Mouse (Mus musculus) heart, adult 2 months (tissue): ENCODE measurements around the gene Myof. TPM values are rescaled to one million over a fixed set of nuclear protein-coding genes. Genes with fewer than 3 reads are reported as not detected.

ENCODE experiments used
- DNase-seq, 2 experiments: peaks; one replicate each; pipeline ENCODE4 v3.0.0; 2021
- H3K27ac ChIP-seq: fragments of 200-600 bp; 2 replicates; pipeline ENCODE4 v1.8.1; 2022
- H3K27me3 ChIP-seq: fragments of 200-500 bp; 2 replicates; pipeline ENCODE4 v1.6.1; 2012; ENCODE audit warnings: mild to moderate bottlenecking, low read length, inconsistent platforms, mixed read lengths; ENCODE audit not compliant: control insufficient read depth, insufficient read depth
- H3K36me3 ChIP-seq: fragments of 200-500 bp; 2 replicates; pipeline ENCODE4 v1.6.1; 2012; ENCODE audit warnings: low read length, inconsistent platforms; ENCODE audit not compliant: control insufficient read depth, insufficient read depth
- H3K4me1 ChIP-seq: fragments of 200-500 bp; 2 replicates; pipeline ENCODE4 v1.6.1; 2011; ENCODE audit warnings: low read length; ENCODE audit not compliant: control insufficient read depth, insufficient read depth
- H3K4me3 ChIP-seq: fragments of 200-600 bp; 2 replicates; pipeline ENCODE4 v1.8.1; 2022
- H3K79me2 ChIP-seq: fragments of 200-500 bp; replicated peaks from 2 replicates; pipeline ENCODE4 v1.6.1; 2012; ENCODE audit warnings: mild to moderate bottlenecking, inconsistent platforms, low read length, moderate library complexity, mixed read lengths; ENCODE audit not compliant: control insufficient read depth, insufficient read depth
- H3K9ac ChIP-seq: fragments of 200-500 bp; 2 replicates; pipeline ENCODE4 v1.6.1; 2012; ENCODE audit warnings: low read depth, mild to moderate bottlenecking, control low read depth, inconsistent platforms, low read length, mixed read lengths
- CTCF ChIP-seq: fragments of 200-600 bp; IDR thresholded peaks from 2 replicates; pipeline ENCODE4 v1.8.1; 2022; ENCODE audit warnings: antibody characterized with exemption, mild to moderate bottlenecking, moderate library complexity
- EP300 ChIP-seq: fragments of 200-500 bp; IDR thresholded peaks from 2 replicates; pipeline ENCODE4 v1.6.1; 2011; ENCODE audit warnings: low read depth, low read length, control low read depth; ENCODE audit not compliant: insufficient read depth
- POLR2A ChIP-seq: fragments of 200-500 bp; IDR thresholded peaks from 2 replicates; pipeline ENCODE4 v1.6.1; 2011; ENCODE audit warnings: mild to moderate bottlenecking, low read depth, low read length, control low read depth; ENCODE audit not compliant: insufficient read depth
- WGBS: fragments of 180-500 bp; shearing (Covaris S2); methylation state at CpG from one replicate; pipeline ENCODE4 v1.1.7; 2018; 5-methylcytosine and 5-hydroxymethylcytosine counted together
- intact Hi-C: fragments of 180-260 bp; cut with DNase I; formaldehyde crosslinking; loops from one replicate; pipeline ENCODE4 v1.15.1; 2025
- polyA plus RNA-seq: library from polyadenylated mRNA; depleted of rRNA; stranded (reverse); fragments of >200 nt; gene quantifications from 2 replicates; pipeline ENCODE4 v1.2.3, GENCODE M21; 2012
- total RNA-seq, 2 experiments: library from RNA; stranded (reverse); gene quantifications; 2 replicates each; pipeline ENCODE4 v1.2.3; 2021

Myof gene
- total and polyA plus RNA-seq, 3 experiments = 6.2 to 8.9 (median 8.4) TPM

GRCm38 (mm10) chr19:37924266-37924665 is 119.1 kb downstream of the Myof start:
- DNase-seq = no peak
- WGBS = 52% methylated on average over 3 of the region's 3 CpGs
- no peak for TF ChIP-seq CTCF
- TF ChIP-seq POLR2A = no peak
- no peak for TF ChIP-seq EP300

DNA sequence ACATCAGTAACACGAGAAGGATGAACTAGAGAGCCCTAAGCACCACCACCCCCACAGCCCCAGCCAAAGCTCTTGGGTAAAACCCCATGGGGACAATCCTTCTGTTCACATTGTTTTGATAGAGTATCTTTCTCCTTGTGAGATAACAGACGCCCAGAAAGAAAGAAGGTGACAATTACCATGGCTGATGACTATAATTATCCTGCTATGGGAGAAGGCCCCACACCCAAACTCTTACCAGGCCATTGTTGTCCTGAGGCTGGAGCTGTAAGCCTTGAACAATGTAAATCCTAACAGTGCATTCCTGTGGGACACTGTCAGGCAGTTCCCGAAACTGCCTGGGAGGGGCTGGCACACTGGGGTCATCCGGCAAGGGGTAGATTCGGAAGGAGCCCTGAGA is 122.3 kb downstream of the Myof start:
- no peak for TF ChIP-seq POLR2A
- Histone ChIP-seq H3K79me2 (no peaks in the 10 kb centered on the region), H3K9ac (no peak overlapping the region), H3K36me3 (no peaks in the 10 kb centered on the region), H3K27me3 (no peaks in the 10 kb centered on the region), H3K4me3 (no peak overlapping the region), H3K4me1 (peaks cover 2% of the 10 kb centered on the region; the same call in 1 of the 2 replicates), H3K27ac (no peak overlapping the region)
- WGBS = 65% methylated on average over 5 of the region's 5 CpGs
- no peak for DNase-seq
- intact Hi-C loops = no loop called here

More at GRCm38 (mm10) chr19:37924266-37924665, 119.1 kb downstream of the Myof start:
- intact Hi-C loops = no loop called here
- Histone ChIP-seq H3K36me3 (no peaks in the 10 kb centered on the region), H3K27ac (no peak overlapping the region), H3K4me3 (no peak overlapping the region), H3K4me1 (peaks cover 2% of the 10 kb centered on the region; the same call in 1 of the 2 replicates), H3K9ac (no peak overlapping the region), H3K27me3 (no peaks in the 10 kb centered on the region), H3K79me2 (no peaks in the 10 kb centered on the region)

DNA sequence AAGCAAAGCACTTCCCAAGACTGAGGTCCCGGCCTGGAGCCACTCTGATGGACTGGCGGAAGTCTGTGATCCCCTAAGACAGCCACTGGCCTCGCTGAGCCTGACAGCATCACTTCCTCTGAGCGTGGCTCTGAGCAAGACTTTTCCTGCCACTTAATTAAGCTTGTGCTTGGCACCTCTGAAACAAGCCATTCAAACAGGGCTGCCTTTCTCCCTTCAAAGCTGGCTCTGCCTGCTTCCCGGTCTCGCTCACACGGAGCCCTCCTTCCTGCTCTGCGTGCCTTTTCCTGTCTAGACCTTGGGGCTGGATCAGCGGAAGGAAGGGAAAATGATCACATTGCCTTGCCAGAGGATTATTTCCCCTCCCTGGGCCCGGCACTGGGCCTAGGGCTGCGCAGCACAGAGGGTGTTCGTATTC is 124.9 kb downstream of the Myof start:
- Histone ChIP-seq H3K4me3 (no peak overlapping the region), H3K9ac (no peak overlapping the region), H3K79me2 (no peaks in the 10 kb centered on the region), H3K27me3 (no peaks in the 10 kb centered on the region), H3K4me1 (peaks cover 2% of the 10 kb centered on the region; the same call in 1 of the 2 replicates), H3K27ac (no peak overlapping the region), H3K36me3 (no peaks in the 10 kb centered on the region)
- WGBS = 43% methylated on average over 12 of the region's 12 CpGs
- DNase-seq = peak in 1 of 2 experiments; percentile 9
- intact Hi-C loops = no loop called here
- TF ChIP-seq CTCF = no peak

DNA sequence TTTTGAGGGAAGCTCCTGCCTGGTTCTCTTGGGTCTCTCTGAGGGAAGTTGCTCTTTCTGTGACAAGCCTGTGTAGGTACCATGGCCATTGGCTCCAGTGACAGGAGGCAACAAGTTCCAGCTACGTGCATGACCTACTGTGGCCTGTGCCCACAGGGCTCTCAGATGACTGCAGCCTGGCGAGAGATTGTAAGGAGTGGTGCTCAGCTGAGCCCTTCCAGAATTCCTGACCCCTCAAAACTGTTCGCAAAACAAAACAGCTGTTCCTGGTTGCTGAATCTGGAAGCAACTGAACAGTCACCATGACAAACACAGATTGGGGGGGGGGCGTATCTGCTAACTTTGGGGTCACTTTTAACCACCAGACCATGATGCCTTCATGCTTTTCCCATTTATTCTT is 129.1 kb downstream of the Myof start:
- H3K36me3 ChIP-seq = no peaks in the 10 kb centered on the region
- H3K27ac ChIP-seq = no peak overlapping the region
- TF ChIP-seq CTCF = no peak
- WGBS = 78% methylated on average over 4 of the region's 4 CpGs
- H3K27me3 ChIP-seq = peaks cover 1% of the 10 kb centered on the region; the same call in 1 of the 2 replicates
- no peak overlapping the region for H3K9ac ChIP-seq
- H3K79me2 ChIP-seq = no peaks in the 10 kb centered on the region
- no peaks in the 10 kb centered on the region for H3K4me1 ChIP-seq
- no peak overlapping the region for H3K4me3 ChIP-seq
- intact Hi-C loops = no loop called here
- no peak for DNase-seq

DNA sequence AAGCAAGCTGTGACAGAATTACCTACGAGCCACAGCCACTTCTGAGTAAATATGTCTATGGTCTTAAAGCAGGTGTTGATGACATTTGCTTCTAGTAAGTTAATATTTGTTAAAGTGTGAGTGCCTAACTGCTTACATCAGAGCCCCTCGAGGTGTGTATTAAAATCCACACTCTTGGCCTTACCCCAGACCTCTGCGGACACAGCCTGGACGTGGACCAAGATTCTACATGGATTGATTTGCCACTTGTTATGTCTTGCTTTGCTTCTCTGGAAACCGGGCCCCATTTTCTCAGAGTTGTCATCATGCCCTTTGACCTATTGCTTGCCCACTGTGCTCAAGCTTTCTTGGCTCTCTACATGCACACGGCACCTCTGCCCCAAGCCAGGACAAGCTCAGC is 130.9 kb downstream of the Myof start:
- Histone ChIP-seq H3K4me1 (no peaks in the 10 kb centered on the region; the same call in 1 of the 2 replicates), H3K79me2 (no peaks in the 10 kb centered on the region), H3K4me3 (no peak overlapping the region), H3K36me3 (no peaks in the 10 kb centered on the region), H3K9ac (no peak overlapping the region), H3K27ac (no peak overlapping the region), H3K27me3 (peaks cover 1% of the 10 kb centered on the region; the same call in 1 of the 2 replicates)
- intact Hi-C loops = no loop called here
- no peak for DNase-seq
- 89% methylated on average over 6 of the region's 6 CpGs for WGBS
- TF ChIP-seq CTCF (no peak), EP300 (no peak), POLR2A (no peak)

- Histone ChIP-seq H3K36me3 (no peaks in the 10 kb centered on the region), H3K27ac (no peak overlapping the region), H3K4me1 (peaks cover 2% of the 10 kb centered on the region), H3K9ac (no peak overlapping the region), H3K4me3 (no peak overlapping the region), H3K27me3 (peaks cover 1% of the 10 kb centered on the region; the same call in 1 of the 2 replicates), H3K79me2 (no peaks in the 10 kb centered on the region)
- intact Hi-C loops = no loop called here
- no peak for TF ChIP-seq EP300
- TF ChIP-seq CTCF = no peak
- TF ChIP-seq POLR2A = no peak
- no peak for DNase-seq
- 44% methylated on average over 5 of the region's 5 CpGs for WGBS
Observed at GRCm38 (mm10) chr19:37909830-37910261, 133.5 kb downstream of the Myof start.
